Mouse (Mus musculus) urinary bladder, postnatal 10 days (tissue): ENCODE measurements around the gene Podn.

Experiments used
- DNase-seq: peaks from one replicate; pipeline ENCODE4 v3.0.0; 2022; ENCODE audit warnings: low spot score

The Podn gene

DNA sequence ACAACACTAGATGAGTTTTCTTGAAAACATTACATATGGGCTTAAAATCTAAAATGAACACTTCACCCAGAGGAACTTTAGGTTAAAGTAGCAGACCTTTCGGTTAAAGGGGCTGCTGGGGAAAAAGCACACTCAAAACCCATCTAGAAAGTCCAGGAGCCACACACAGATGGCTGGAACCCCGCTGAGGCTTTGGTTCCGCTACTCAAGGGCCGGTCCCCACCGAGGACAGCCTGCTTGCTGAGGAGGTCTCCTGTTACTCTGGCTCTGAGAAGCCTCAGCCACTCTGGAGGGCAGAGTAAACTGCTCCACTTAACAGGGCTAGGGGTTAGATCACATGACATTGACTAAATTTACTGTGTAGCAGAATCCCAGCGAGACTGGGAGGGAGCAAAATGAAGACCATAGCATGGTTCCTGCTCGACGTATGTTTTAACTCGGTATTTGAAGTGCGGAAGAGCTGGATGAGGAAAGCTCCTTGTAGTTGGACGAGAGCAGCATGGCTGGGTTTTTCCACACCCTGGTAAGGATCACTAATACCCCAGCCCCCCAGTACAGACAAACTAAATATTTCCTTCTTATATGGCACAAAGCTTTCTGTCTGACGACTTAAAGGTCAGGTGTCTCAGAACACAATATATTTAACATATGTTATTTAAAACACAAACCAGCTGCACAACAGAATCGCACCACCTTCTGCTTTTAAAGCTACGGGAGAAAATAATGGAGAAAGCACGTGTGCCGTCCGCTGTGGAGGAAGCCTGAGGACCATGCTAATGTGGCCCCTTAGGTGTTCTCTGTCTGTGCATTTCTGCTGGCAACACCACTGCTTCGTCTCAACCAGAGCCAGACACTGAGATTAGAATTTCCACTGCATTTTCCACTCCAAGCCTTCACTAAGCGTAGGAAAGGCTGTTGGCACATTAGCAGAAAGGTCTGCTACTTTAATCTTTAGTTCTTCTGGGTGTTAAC lies 50.8 kb downstream of the Podn start:
- DNase-seq, result no peak

DNA sequence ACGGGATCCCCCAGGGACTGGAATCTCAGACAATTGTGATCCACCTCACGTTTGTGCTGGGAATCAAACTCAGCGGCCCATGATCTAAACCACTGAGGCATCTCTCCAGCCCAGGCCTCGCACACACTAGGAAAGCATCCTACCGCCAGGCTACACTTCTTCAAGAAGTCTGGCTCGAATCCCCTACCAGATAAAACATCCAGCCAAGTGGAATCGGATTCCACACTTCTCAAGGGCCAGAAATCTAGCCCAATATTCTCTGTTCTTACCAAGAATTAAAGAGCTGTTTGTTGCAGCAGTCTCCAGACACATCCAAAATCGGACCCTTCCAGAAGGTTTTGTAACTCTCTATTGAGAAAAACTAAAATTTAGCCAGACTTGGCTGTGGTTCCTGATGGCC lies 59.2 kb downstream of the Podn start:
- DNase-seq, result no peak

DNA sequence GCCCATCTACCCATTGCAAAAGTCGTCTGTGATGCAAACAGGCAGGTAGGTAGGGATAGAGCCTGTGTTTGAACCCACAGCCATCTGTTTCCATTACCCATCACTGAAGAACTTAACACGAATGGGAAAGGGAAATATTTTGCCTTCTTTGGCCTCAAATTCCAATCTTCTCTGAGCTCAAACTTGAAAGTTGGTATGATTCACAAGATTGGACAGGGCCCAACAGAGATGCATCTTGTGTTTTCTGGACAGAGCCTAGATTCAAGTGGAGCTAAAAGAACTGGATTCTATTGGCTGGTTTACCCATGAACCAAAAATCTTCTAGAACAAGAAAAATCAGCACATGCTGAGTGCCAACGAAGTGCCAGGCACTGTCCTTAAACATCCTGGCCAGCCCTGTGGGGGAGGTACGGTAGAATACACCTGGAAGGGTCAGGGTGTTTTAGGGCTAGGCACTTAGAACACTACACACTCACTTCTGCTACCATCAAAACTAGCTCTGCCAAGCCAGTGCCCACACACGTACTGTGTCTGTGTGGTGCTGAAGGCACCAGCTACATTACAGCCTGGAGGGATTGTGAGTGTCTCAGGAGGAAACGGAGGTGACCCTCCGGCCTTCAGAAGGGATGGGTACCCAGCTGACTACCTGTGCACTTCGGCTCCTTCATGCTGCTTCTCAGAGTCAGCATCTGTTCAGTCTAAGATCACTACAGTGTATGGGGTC lies 63.0 kb downstream of the Podn start:
- no peak for DNase-seq

DNA sequence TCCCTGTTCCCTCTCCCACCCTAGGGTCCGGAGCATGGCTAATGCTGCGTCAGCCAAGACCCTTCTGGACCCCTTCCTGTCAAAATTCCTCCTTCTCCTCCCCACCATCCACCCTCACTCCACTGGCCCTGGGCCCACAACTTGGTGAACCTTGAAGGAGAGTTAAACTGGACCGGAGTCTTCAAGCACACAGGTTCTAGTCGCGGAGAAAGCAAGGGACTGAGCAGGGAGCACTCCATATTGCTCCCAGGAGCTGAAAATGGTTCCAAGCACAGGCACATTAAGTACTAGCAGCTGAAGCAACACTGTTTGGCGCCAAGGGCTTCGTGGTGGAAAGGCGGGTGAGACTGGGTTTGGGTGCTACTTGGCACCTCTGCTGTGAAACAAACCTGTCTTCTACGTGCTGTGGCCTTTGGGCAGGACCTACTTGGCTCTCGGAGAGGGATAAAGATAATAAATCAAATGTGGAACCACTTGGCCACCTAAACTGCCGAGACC lies 63.8 kb downstream of the Podn start:
- DNase-seq, result no peak

DNA sequence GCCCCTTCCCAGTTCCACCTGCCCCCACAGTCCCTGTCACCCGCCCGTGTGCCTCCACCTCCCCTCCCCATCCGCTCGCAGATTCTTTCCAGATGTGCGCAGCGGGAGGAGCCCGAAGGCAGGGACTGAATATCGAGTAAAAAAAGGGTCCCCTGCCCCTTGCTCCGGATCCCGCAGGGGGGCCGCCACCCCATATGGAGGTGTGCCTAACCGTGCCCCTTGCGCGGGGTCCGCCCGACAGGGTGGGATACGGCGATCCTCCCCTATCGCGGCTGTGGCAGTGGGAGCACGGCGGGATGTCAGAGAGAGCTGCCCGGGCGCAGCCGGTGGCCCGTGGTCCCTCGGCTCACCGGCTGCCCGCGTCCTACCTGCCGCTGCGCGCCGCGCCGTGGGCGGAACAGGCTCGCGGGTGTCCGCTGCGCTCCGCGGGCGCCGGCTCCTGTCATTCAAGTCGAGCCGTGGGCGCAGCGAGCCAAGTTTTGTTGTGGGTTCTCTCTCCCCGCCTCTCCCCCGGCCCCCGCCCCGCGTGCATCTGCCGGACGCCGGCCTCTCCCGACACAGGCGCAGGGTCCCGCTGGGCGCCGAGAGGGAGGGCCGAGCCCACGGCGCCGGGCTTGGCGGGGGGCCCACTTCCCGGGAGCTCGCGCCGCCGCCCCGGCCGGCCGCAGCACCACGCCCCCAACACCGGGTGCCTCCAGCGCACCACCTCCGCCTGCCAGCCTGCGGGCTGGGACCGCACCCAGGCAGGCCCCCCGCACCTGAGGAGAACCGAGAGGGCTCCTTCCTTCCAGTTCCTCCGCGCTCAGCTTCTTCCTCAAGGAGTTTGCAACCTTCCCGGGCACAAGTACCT lies 64.5 kb downstream of the Podn start:
- no peak for DNase-seq

DNA sequence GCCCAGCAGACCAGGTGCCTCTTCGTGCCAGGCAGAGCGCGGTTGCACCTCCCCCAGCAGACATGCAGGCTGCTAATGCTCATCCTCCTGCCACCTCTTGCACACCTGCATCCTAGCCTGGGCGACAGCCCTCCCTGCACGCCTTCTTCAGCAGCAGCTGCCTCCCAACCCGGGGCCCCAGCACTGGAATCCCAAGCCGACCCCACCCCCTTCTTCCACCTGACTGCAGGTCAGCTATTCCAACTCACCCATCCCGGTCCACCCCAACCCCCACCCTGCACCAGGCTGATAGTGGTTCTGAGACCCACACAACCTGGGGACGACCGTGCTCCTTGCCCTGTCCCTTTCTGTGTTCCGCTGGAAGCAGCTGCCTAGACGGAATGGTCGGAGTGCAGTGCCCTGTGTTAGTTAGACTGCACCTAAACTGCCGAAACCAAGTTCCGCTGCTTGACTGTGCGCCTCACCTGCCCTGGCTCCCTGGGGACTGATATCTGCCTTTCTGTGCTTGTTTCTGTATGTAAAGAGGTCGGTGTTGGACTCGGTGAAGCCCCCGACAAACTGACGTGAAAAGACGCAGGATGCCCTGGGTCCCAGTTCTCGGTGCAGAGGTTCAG lies 65.2 kb downstream of the Podn start:
- DNase-seq, result no peak

DNA sequence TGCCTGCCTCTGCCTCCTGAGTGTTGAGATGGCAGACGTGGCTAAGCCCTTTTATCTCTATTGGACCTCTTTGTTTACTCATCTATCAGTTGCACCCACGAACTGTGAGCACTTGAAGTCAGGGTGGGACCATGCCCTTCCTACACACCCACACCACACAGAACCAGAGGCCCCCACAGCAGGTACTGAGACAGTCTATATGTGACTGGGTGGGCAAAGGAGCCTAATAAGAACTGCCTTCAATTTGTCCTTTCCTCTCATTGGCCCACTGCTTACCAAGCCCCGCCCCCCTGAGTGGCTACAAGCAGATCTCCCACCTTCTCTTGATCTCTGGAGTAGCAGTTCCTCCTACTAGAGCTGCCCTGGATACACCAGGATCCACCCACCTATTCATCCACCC lies 70.1 kb downstream of the Podn start:
- DNase-seq, result no peak

DNA sequence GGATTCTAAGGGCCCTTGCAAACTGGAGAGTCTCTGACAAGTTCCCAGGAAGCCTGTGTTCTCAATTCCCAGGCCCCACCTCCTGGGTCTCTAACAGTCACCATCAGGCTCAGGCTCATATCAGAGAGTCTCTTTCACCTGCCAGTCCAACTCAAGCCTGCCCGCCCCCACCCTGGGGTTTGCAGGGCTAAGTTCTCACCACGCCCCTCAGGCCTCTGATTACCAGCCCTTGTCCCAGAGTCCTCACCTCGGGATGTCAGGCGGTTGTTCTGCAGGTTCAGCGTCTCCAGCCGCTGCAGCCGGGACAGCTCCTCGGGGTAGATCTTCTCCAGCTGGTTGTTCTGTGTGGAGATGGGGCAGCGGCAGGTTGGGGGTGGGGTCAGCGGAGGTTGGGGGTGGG lies 71.0 kb downstream of the Podn start:
- DNase-seq, result no peak

DNA sequence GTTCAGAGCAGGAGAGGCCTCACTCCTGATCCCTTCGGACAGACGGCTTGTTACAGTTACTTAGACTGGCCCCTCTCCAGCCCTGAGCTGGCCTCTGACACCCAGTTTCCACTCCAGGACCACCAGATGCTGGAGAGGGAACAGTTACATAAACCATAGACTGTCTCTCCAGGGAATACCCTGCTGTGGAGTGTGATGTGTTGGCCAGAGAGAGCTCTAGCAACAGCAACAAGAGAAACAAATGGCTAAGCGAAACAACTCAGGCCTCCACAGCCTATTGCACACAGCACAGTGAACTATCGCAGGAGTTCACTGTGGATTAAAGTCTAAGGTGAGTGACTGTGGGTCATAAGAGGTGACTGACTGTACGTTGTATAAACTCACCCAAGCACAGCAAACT lies 71.6 kb downstream of the Podn start:
- DNase-seq, result no peak

DNA sequence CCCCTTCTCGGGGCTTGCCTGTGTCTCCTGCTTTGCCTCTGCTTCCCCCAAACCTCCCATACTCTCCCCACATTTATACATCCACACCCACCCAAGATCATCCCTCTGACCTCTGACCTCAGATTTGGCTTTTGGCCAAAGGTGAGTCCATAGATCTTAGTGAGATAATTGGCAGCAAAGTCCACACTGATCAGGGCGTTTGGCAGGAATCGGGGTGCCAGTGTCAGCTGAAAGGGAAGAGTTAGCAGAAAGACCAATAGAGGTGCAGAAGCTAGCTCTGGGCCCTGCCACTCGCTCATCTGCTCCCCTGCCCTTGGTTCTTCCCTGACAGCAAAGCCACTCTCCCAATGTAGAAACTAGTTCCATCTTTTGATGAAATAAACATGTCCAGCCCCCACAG lies 73.1 kb downstream of the Podn start:
- no peak for DNase-seq

DNA sequence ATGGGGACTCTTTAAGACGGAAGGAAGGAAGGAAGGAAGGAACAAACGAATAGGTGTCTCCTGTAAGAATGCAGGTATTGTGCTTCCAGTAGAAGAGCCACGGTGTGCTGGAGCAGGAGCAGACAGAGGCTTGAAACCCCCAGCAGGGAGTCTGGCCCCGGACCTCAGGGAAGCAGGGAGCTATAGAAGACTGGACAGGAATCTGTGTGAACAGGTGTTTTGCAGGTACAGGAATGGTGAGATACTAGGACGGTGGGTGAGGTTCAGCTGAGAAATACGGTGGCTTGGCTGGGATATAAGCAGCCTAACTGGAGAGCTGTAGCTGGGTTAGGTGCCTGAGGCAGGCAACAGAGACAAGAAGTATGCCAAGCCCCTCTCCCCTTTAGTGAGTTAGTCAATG lies 76.1 kb downstream of the Podn start:
- DNase-seq, result no peak

DNA sequence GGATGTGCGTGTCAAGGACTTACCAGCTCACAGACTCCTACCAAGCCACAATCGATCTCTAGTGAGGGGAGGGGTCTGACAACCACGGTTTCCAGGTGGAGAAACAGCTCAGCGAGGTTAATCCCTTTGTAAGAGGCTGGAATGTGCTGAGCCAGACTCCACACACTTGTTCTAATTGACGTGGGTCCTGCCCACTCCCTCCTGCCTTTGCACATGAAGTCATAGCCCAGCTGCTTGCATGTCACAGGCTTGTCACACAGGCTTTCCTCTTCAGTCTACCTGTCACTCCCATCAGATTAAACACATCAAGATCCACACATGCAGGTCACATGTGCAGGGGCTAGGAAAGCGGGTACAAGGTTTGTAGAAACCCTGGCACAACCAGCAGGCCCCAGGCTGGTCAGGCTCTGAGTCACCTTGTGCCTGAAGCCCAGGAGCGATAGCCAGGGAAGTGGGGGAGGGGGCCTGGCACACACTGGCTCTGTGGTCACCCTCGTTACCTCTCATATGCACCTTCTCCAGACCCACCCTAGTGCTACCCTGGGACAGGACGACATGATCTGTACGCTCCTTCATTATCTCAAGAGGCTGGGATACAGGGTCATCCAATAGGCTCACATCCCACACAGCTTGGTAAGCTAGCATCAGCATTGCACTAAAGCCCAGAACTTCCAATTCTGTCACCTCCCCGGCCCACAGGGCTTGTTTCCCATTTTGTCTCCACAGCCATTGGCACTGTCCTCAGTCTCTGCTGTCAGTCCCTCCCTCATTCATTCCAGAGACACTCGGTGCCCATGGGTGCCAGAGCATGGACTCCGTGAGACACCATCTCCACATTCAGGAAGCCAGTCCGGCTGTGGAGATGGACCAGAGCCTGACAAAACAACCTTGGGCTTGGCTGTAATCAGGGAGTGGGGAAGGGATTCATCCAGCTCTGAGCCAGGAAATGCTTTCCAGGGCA lies 77.0 kb downstream of the Podn start:
- no peak for DNase-seq

DNA sequence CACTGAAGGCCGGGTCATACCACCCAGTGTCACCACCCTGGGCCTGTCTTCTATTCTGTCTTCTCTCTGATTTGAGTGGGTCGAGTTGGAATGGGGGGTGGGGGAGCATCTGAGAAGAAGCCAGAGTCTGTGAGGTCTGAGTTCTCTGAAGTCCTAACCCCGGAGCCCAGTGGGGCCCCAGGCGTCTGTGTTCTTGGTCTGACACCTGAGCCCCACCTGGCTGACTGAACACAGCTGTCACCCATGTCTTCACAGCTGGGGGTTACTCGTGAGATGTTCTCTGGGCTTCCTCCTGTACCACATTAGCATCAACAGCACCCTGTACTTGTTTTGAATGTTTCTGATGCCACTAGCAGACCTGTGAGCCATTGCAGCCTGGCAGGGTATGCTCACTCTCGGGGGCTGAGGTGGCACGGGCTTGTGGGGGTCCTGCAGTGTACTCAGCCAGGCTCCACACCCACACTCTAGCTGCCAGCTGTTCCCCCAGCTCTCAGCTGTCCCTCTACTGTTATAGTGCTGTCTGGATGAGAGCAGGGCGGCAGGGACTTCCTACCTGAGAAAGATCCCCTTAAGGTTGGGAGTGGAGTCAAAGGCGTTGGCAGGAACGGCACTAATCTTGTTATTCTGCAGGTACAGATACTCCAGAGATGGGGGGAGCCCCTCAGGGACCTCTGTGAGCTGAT lies 77.9 kb downstream of the Podn start:
- DNase-seq, result no peak

DNA sequence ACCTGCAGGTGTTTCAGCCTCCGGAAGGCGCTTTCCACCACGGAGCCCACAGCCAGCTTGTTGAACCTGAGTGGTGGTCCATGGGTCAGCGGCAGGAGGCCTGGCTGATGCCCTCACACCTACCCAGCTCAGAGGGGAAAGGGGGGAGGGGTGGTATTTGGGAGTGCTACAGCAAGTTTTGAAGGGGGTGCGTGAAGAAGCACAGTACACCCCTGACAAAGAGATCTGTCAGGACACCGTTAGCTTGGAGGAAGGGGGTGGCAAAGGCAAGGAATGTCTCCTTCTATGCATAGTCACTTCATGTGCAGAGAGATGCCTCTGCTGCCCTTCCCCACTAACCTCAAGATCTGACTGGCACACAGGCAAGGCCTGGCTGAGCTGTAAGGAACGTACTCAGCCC lies 78.4 kb downstream of the Podn start:
- no peak for DNase-seq

DNA sequence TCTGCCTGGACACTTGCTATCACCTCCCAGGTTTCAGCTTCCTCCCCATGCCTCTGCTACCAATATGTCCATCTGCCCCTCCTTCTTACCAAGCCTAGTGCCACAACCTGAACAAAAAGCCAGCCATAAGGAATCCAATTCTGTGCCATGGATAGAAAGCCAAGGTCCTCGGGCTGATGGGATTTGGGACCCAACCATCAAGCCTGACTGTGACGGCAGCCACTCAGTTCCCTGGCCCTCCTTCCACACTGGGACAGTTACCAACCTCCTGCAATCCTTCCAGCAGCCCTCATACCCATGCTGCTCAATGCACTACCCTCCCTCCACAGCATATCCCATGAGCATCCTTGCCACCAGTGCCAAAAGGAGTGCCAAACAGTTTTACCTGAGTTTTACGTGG lies 79.9 kb downstream of the Podn start:
- no peak for DNase-seq

DNA sequence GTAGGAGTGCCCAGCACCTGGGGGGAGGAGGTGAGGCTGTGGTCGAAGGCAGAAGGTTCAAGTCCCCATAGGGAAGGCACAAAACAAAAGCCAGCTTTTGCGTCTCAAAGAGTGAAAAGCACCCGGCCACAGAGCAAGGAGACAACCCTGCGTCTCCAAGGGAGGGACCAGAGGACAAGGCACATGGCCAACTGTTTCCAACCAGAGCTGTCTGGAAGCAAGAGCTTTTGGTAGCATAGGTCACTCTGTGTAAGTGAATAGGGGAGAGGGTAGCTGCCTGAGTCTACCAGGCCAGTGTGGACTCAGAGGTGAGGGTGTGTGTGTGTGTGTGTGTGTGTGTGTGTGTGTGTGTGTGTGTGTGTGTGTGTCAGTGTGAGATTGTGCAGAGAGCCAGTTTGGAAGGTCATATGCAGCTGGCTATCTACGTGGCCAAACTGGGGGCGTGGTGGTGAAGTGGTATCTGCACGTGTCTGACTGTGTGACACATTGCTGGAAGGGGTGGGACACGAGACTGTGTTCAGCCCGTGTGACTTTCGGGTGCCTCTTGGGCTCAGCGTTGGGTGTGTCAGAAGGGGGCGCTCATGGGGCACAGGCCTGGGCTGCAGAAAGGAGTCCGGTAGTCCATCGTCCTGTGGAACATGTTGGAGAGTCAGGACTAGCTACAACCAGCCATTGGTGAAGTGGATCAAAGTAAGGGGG lies 81.0 kb downstream of the Podn start:
- DNase-seq, result no peak

DNA sequence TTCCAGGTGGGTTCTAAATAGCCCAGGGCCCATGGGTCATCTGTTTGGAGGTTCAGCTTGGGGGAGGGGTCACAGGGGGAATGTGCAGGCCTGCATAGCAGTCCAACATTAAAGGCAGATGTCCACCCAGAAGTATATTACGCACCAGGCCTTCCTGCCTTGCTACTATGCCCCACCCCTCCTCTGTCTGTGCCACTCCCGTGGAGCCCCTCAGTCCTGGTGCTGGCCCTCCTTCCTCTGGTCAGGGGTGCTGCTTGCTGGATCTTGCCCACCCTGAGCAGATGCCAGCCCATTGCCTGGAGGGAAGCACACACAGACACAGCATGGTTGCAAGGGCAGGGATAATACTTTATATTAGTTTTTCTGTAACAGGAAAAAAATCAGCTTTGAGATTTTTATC lies 81.8 kb downstream of the Podn start:
- DNase-seq, result no peak

DNA sequence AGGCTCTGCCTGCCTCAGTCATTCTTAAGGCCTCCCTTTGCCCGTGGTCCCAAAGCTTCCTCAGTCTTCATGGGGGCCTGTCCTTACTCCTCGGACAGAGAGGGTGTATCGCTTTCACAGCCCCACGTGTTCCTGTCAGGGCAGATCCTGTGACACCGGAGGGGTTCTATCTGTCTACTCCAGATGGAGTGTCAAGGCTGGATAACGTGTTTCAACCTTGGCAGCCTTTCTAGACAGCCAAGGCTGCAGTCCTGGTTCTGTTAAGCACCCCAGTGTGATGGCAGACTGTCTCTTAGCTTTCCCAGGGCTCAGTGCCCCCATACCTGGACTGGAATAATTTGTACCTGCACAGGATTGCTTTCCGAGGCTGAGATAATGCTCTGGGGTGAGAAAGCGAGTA lies 87.7 kb downstream of the Podn start:
- DNase-seq, result no peak

DNA sequence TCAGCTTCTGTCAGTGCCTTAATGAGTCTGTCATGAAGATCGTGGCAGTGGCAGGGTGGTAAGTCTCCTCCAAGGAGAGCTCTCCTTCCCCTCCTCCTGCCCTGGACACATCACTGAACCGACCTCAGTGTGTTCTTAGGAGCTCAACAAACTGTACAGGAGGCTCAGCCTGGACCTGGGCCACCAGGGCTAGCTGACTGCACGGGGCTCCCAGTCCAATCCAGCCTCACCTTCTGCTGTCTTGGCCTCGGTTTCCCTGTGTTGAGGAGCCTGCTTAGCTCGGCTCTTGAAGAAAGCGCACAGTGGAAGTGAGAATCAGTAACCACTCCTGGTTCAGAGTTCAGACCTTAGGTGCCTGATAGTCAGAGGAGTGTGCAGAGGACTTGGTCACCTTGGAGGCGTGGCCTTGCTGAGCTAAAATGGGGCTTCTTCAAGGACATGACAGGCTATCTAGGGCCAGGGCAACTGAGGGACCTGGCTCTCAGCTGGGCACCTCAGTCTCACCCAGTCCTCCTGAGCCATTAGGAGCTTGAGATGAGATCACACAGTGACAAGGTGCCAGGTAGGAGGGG lies 88.6 kb downstream of the Podn start:
- DNase-seq, result no peak
